Mouse (Mus musculus): ENCODE results near the gene Rela. TPM values are rescaled to one million over a fixed set of nuclear protein-coding genes. Genes with fewer than 3 reads are reported as not detected.

The Rela gene
- total and polyA plus RNA-seq, 3 experiments: 37.9 to 108 (median 60.7) TPM

GRCm38 (mm10) chr19:5603664-5604063, 33.6 kb upstream of the Rela start:
- Histone ChIP-seq H3K4me3 (ENCODE audit: low read depth, low read length) (peak overlapping the region; percentile 9; the same call in 1 of the 2 replicates), H3K27me3 (ENCODE audit: insufficient read depth, low read length) (no peaks in the 10 kb centered on the region), H3K9me3 (replicated peaks) (no peaks in the 10 kb centered on the region), H3K4me1 (ENCODE audit: insufficient read depth, low read depth, low read length) (peaks cover 66% of the 10 kb centered on the region), H3K36me3 (replicated peaks) (peaks cover 67% of the 10 kb centered on the region)
- DNase-seq (ENCODE audit: low spot score): no peak
- ATAC-seq (ENCODE audit: extremely low read depth, insufficient number of reproducible peaks, low FRiP score, poor library complexity, severe bottlenecking): no peak
- TF ChIP-seq GATA2 (IDR thresholded peaks at IDR 0.05; ENCODE audit: borderline replicate concordance, low read depth, low read length): no peak
- no peak for TF ChIP-seq CTCF (IDR thresholded peaks at IDR 0.05; ENCODE audit: low read depth, low read length)
- TF ChIP-seq TAL1 (conservative IDR thresholded peaks at IDR 0.05; ENCODE audit: low read depth, low read length): no peak
- no peak for TF ChIP-seq GATA1 (IDR thresholded peaks at IDR 0.05; ENCODE audit: borderline replicate concordance, low read length)
- no peak for TF ChIP-seq POLR2AphosphoS5 (IDR thresholded peaks at IDR 0.05; ENCODE audit: insufficient replicate concordance, low read depth, low read length)

DNA sequence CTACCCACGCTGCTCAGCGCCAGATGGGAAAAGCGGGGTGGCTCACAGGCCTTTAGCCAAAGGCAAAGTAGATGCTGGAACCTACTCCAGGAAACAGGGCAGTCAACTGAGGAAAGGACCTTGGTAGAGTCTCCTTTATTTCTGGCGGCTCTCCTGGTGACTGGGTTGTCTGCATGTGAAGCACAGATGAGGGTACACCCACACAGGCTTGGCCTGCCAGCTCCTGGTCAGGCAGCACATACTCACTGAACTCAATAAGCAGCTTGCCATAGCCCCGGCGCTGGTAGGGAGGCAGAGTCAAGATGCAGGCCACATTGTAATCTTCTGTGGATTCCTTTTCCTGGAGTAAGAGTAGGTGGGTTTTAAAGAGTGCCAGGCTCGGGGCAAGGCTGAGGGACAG, 32.2 kb upstream of the Rela start:
- TF ChIP-seq TAL1 (conservative IDR thresholded peaks at IDR 0.05; ENCODE audit: low read depth, low read length) (no peak), POLR2AphosphoS5 (IDR thresholded peaks at IDR 0.05; ENCODE audit: insufficient replicate concordance, low read depth, low read length) (no peak), GATA1 (IDR thresholded peaks at IDR 0.05; ENCODE audit: borderline replicate concordance, low read length) (no peak), GATA2 (IDR thresholded peaks at IDR 0.05; ENCODE audit: borderline replicate concordance, low read depth, low read length) (no peak), CTCF (IDR thresholded peaks at IDR 0.05; ENCODE audit: low read depth, low read length) (no peak)
- DNase-seq (ENCODE audit: low spot score) (no peak), ATAC-seq (ENCODE audit: extremely low read depth, insufficient number of reproducible peaks, low FRiP score, poor library complexity, severe bottlenecking) (no peak)
- H3K36me3 ChIP-seq (replicated peaks): peaks cover 75% of the 10 kb centered on the region
- no peaks in the 10 kb centered on the region for H3K9me3 ChIP-seq (replicated peaks)
- H3K27me3 ChIP-seq (ENCODE audit: insufficient read depth, low read length): no peaks in the 10 kb centered on the region
- no peak overlapping the region for H3K4me3 ChIP-seq (ENCODE audit: low read depth, low read length)
- H3K4me1 ChIP-seq (ENCODE audit: insufficient read depth, low read depth, low read length): peaks cover 79% of the 10 kb centered on the region

DNA sequence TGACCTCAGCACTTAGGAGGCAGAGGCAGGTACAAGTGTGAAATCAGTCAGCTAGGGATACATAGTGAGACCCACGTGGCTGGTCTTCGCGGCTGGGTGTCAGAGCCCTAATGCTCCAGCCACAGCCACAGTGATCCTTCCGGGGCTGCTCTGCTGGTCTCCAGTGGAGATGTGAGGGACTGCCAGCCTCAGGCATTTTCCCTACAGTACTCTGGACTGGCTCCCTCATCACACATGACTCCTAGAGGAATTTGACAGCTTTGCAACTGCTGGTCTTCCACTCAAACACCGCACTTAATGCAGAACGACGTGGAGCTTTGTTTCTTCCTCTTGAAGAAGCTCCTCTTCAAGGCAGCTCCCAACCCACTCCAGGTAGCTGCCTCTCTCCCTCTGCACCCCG, 31.1 kb upstream of the Rela start:
- H3K9me3 ChIP-seq (replicated peaks): no peaks in the 10 kb centered on the region
- ATAC-seq (ENCODE audit: extremely low read depth, insufficient number of reproducible peaks, low FRiP score, poor library complexity, severe bottlenecking): no peak
- peaks cover 84% of the 10 kb centered on the region for H3K4me1 ChIP-seq (ENCODE audit: insufficient read depth, low read depth, low read length)
- no peak for TF ChIP-seq POLR2AphosphoS5 (IDR thresholded peaks at IDR 0.05; ENCODE audit: insufficient replicate concordance, low read depth, low read length)
- TF ChIP-seq CTCF (IDR thresholded peaks at IDR 0.05; ENCODE audit: low read depth, low read length): no peak
- TF ChIP-seq GATA2 (IDR thresholded peaks at IDR 0.05; ENCODE audit: borderline replicate concordance, low read depth, low read length): no peak
- no peak for TF ChIP-seq GATA1 (IDR thresholded peaks at IDR 0.05; ENCODE audit: borderline replicate concordance, low read length)
- no peak for TF ChIP-seq TAL1 (conservative IDR thresholded peaks at IDR 0.05; ENCODE audit: low read depth, low read length)
- DNase-seq (ENCODE audit: low spot score): no peak
- no peaks in the 10 kb centered on the region for H3K27me3 ChIP-seq (ENCODE audit: insufficient read depth, low read length)
- no peak overlapping the region for H3K4me3 ChIP-seq (ENCODE audit: low read depth, low read length)
- H3K36me3 ChIP-seq (replicated peaks): peaks cover 75% of the 10 kb centered on the region

DNA sequence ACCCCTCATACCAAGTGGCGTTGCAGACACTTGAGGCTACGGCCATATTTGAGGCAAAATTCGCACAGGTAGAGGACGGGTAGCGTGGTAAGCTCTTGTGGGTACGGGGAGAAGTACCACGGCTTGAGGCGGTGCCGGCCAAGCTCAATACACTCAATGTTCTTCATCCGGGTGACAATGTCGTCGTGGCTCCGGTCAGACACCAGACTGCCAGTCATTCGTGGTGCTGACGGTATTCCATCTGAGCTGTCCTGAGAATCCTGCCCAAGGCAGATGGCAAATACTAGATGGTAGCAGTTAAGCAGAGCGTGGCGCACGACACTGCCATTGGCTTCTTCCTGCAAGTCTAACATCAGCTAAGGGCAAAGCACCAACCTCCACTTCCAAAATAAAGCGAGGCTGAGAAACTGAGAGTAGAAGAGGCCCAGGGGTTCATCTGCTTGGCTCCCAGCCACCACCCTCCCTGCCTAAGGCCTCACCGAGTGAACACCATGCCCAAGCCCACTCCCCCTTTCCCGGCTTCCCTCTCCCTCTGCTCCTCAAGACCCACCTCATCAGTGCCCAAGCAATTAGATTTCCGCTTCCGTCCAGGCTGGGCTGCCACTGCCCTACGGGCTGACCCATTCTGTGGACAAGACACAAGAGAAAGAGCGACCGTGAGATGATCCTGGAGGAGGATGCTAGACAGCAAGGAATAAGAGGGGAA, 29.4 kb upstream of the Rela start:
- H3K9me3 ChIP-seq (replicated peaks): no peaks in the 10 kb centered on the region
- TF ChIP-seq POLR2AphosphoS5 (IDR thresholded peaks at IDR 0.05; ENCODE audit: insufficient replicate concordance, low read depth, low read length) (no peak), CTCF (IDR thresholded peaks at IDR 0.05; ENCODE audit: low read depth, low read length) (no peak), GATA1 (IDR thresholded peaks at IDR 0.05; ENCODE audit: borderline replicate concordance, low read length) (no peak), GATA2 (IDR thresholded peaks at IDR 0.05; ENCODE audit: borderline replicate concordance, low read depth, low read length) (no peak), TAL1 (conservative IDR thresholded peaks at IDR 0.05; ENCODE audit: low read depth, low read length) (no peak)
- H3K36me3 ChIP-seq (replicated peaks): peaks cover 66% of the 10 kb centered on the region
- no peak overlapping the region for H3K4me3 ChIP-seq (ENCODE audit: low read depth, low read length)
- no peaks in the 10 kb centered on the region for H3K27me3 ChIP-seq (ENCODE audit: insufficient read depth, low read length)
- no peak for DNase-seq (ENCODE audit: low spot score)
- H3K4me1 ChIP-seq (ENCODE audit: insufficient read depth, low read depth, low read length): peaks cover 80% of the 10 kb centered on the region
- ATAC-seq (ENCODE audit: extremely low read depth, insufficient number of reproducible peaks, low FRiP score, poor library complexity, severe bottlenecking): no peak

DNA sequence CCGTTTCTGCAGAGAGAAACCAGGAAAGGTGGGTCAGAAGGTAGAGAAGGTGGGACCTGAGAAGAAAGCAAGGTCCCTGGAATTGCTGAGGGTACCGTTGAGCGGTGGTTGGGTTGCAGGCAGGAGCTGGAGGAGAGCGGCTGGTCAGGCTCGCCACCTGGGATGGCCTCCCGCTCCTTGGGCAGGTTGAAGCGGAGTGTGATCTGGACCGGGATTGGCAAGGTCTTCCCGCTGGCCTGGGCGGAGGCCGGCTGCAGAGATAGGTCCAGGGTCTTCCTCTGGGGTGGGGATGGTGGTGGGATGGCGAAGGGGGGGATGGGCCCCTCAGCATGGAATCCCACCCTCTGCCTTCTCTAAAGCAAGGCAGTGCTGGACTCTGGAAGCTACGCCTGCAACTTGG, 28.6 kb upstream of the Rela start:
- Histone ChIP-seq H3K9me3 (replicated peaks) (no peaks in the 10 kb centered on the region), H3K27me3 (ENCODE audit: insufficient read depth, low read length) (no peaks in the 10 kb centered on the region), H3K36me3 (replicated peaks) (peaks cover 57% of the 10 kb centered on the region), H3K4me1 (ENCODE audit: insufficient read depth, low read depth, low read length) (peaks cover 80% of the 10 kb centered on the region), H3K4me3 (ENCODE audit: low read depth, low read length) (peak overlapping the region; percentile 86; the same call in 1 of the 2 replicates)
- ATAC-seq (ENCODE audit: extremely low read depth, insufficient number of reproducible peaks, low FRiP score, poor library complexity, severe bottlenecking) (no peak), DNase-seq (ENCODE audit: low spot score) (no peak)
- no peak for TF ChIP-seq GATA1 (IDR thresholded peaks at IDR 0.05; ENCODE audit: borderline replicate concordance, low read length)
- no peak for TF ChIP-seq CTCF (IDR thresholded peaks at IDR 0.05; ENCODE audit: low read depth, low read length)
- TF ChIP-seq GATA2 (IDR thresholded peaks at IDR 0.05; ENCODE audit: borderline replicate concordance, low read depth, low read length): no peak
- no peak for TF ChIP-seq POLR2AphosphoS5 (IDR thresholded peaks at IDR 0.05; ENCODE audit: insufficient replicate concordance, low read depth, low read length)
- TF ChIP-seq TAL1 (conservative IDR thresholded peaks at IDR 0.05; ENCODE audit: low read depth, low read length): no peak

GRCm38 (mm10) chr19:5609171-5609546, 28.1 kb upstream of the Rela start:
- ATAC-seq (ENCODE audit: extremely low read depth, insufficient number of reproducible peaks, low FRiP score, poor library complexity, severe bottlenecking): no peak
- H3K36me3 ChIP-seq (replicated peaks): peaks cover 53% of the 10 kb centered on the region
- no peak for DNase-seq (ENCODE audit: low spot score)
- no peaks in the 10 kb centered on the region for H3K9me3 ChIP-seq (replicated peaks)
- peak overlapping the region; percentile 86 for H3K4me3 ChIP-seq (ENCODE audit: low read depth, low read length)
- no peak for TF ChIP-seq GATA1 (IDR thresholded peaks at IDR 0.05; ENCODE audit: borderline replicate concordance, low read length)
- no peak for TF ChIP-seq GATA2 (IDR thresholded peaks at IDR 0.05; ENCODE audit: borderline replicate concordance, low read depth, low read length)
- no peak for TF ChIP-seq CTCF (IDR thresholded peaks at IDR 0.05; ENCODE audit: low read depth, low read length)
- TF ChIP-seq POLR2AphosphoS5 (IDR thresholded peaks at IDR 0.05; ENCODE audit: insufficient replicate concordance, low read depth, low read length): no peak
- no peak for TF ChIP-seq TAL1 (conservative IDR thresholded peaks at IDR 0.05; ENCODE audit: low read depth, low read length)
- no peaks in the 10 kb centered on the region for H3K27me3 ChIP-seq (ENCODE audit: insufficient read depth, low read length)
- peaks cover 80% of the 10 kb centered on the region for H3K4me1 ChIP-seq (ENCODE audit: insufficient read depth, low read depth, low read length)
